Mouse (Mus musculus) ES-E14 (cell line): ENCODE measurements around the gene Ano9.

Experiments
- CHD2 ChIP-seq: IDR thresholded peaks from 2 replicates; pipeline ENCODE4 v1.6.1; 2014; ENCODE audit warnings: mild to moderate bottlenecking, low read depth, low read length, inconsistent platforms
- HCFC1 ChIP-seq: IDR thresholded peaks from 2 replicates; pipeline ENCODE4 v1.6.1; 2012; ENCODE audit warnings: low read length, inconsistent platforms, borderline replicate concordance; ENCODE audit not compliant: insufficient read depth
- MAFK ChIP-seq: IDR thresholded peaks from 2 replicates; pipeline ENCODE4 v1.6.1; 2014; ENCODE audit warnings: mild to moderate bottlenecking, low read depth, low read length, inconsistent platforms; ENCODE audit not compliant: insufficient read depth
- ZC3H11A ChIP-seq: IDR thresholded peaks from 2 replicates; pipeline ENCODE4 v1.6.1; 2012; ENCODE audit warnings: low read depth, mild to moderate bottlenecking, inconsistent platforms, low read length, borderline replicate concordance
- ZNF384 ChIP-seq: IDR thresholded peaks from 2 replicates; pipeline ENCODE4 v1.6.1; 2012; ENCODE audit warnings: low read depth, low read length, inconsistent platforms

DNA sequence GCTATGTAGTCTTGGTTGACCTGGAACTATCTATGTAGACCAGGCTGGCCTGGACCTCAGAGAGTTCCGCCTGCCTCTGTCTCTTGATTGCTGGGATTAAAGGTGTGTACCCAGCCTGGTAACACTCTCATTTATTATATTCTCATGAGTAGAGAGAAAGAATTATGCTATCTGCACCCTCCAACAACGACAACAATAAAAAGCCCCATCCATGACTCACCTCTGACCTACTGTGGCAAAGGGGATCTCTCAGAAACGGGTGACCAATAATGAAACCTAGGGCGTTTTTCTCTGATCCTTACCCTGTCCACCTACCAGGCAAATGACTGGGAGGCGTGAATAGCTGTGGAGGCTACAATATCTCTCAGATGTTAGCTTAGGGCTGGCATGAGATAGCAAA is 20.4 kb downstream of the Ano9 start:
- TF ChIP-seq HCFC1 (no peak), MAFK (no peak), ZC3H11A (no peak), CHD2 (no peak), ZNF384 (no peak)
